Mouse (Mus musculus) testis, postnatal 14 days (tissue): Measurements from ENCODE around the gene Plpp3.

Source experiments
- DNase-seq: peaks from one replicate; pipeline ENCODE4 v3.0.0; 2021; ENCODE audit warnings: low spot score

Gene Plpp3

DNA sequence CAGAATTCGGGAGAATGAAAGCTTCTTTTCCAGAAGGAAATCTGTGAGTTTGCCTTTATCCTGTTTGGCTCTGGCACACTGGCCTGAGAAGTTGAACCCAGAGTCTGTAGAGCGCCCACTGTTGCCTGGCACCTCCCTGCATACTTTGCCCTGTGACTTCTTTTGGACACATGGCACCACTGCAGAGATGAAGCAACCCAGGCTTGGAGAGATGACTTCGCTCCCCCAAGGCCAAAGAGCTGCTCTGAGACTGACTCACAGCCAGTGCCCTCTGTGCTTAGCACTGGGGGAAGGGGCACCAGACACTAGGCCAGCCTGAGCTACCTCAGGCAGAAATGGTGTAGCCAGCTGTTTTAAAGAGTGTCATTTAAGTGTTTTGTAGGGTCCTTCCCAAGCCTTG, 63.7 kb downstream of the Plpp3 start:
- DNase-seq = no peak

DNA sequence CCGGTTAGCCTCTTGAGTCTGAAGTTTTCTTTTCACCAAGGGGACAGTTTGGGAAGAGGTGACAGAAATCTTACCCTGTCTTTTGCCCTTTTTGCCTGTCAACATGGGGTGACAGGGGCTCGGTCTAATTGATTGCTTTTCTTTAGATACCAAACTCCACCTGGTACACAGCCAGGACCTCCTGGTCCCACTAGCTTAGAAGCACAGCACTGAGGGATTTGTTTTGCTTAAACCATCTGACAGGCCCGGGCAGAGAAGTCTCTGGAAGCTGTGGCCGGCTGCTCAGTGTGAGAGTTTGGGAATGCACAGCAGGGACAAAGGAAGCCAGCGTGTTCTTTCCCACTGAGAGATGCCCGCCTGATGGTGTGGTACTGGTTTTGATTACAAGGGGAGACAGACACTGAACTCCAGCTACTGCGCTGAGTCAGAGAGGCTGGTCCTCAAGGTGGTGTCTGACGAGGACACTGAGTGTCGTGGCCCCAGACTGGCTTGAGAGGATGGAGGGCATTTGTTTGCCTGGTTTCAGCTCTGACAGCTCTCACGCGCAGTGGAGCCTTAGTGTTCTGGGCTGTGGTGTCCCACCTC, 64.2 kb downstream of the Plpp3 start:
- no peak for DNase-seq

DNA sequence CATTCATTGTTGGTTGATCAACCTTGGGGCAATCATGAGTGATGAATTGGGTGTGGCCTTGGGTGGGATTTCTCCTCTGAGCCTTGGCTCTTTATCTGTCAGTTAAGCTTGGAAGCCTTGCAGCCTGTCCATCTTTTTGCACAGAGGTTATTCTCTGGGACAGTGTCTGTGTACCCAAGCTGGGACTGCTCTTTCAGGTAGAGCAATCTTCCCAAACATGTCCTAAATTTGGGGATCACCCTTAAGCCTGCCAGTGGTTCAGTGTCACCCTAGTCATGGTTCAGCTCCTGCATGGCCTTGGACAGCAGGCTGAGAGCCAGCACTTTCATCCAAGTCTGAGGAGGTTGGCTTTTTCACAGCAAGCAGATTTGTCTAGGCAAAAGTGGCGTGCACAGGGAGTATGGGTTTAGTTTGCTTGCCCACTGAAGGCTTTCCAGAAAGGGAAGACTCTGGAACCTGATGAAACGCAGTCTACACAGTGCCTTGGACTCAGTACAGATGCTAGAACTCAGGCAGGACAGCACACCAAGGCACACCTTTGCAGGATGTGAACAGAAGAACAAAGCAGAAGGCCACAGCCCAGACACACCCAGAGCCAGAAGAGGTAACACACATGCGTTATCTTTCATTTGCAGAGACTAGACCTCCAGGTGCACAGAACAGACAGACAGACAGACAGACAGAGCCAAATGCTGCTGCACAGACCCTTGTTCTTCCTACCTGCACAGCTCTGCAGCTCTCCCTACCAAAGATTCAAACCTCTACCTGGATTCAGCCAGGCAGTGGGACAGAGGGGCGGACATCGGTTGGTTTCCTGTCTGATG, 66.2 kb downstream of the Plpp3 start:
- DNase-seq = no peak

DNA sequence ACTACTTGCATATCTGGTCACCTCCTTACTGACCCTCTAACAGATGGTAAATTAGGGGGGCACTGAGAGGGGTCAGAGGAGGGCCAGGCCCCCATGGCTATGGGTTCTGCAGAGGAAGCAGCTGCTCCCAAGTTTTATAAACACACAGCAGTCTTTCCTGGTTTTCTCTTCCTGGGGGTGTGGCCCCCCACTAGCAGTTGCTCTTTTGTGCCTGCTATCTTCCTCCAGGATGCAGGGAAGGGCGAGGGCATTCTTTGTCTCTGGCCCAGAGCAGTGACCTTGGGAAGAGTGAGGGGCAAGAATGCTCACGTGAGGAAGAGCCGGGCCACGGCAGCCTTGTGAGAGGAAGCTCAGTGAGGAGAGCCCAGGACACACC, 66.8 kb downstream of the Plpp3 start:
- no peak for DNase-seq

DNA sequence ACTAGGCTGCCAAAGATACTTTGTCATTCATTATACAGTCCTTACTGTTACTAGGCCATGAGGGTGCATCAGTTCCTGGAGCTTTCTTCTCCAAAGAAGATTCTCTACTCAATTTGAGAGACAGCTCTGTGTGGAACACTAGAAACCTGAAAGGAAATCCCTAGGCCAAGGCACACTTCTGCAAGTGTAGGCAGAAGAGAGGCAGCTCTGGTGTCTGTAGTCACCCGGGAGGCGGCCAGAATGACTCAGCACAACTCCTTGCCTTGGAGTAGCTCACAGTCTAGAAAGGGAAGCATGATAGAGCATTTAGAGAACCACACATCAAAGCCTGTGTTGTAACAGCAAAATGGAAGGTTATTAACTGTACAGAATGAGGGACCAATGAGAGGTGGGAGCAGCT, 68.4 kb downstream of the Plpp3 start:
- DNase-seq = no peak

DNA sequence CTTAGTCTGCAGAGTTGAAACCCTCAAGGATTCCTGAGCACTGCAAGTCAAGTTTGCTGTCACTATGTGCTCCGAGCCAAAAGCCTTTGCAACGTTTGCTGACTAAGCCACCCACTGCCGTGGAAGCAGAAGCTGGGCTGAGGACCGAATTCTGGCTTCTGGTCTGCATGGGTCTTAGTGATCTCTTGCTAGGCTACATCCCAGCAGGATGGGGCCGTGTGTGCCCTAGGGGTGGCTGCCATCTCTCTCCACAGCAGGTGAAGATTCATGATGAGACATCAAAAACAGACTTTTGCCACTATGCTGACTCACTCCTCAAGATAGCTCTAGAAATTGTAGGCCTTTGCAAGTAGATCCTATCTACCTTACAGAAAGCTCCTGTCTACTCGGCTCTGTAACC, 69.2 kb downstream of the Plpp3 start:
- DNase-seq = no peak

DNA sequence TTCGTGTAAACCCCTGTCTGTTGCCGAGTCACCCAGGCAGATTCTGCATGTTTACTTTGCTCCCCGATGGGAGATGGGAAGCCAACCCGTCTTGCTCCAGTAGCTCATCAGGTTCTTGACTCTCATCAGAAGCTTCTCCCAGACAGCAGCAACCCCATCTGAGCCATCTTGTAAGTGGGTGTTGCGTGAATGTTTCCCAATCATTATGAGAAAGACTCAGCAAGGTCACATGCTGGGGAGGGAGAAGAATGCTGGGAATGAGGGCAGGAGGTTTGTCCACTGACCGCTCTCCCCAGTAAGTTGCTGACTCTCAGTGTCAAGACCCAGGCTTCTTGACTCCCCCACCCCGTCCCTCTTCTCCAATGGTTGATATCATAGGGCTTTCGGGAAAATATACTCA, 73.0 kb downstream of the Plpp3 start:
- DNase-seq = no peak

DNA sequence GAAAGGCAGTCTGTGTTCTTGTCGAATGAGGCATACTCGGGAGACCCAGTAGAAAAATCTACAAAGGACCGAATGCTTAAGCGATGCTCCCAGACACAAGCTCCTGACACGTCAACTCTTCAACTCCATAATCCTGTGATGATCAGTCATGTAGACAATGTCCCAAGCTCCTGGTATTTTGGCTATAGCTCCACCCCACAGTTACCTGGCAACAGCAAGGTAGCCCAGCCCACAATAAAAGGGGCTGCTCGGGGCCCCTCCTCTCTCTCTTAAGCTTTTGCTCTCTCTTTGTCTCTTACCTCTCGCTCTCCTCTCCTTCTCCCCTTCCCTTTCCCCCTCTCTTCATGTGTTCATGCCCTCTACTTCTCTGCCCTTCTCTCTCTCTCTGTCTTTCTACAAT, 83.1 kb downstream of the Plpp3 start:
- DNase-seq = no peak

DNA sequence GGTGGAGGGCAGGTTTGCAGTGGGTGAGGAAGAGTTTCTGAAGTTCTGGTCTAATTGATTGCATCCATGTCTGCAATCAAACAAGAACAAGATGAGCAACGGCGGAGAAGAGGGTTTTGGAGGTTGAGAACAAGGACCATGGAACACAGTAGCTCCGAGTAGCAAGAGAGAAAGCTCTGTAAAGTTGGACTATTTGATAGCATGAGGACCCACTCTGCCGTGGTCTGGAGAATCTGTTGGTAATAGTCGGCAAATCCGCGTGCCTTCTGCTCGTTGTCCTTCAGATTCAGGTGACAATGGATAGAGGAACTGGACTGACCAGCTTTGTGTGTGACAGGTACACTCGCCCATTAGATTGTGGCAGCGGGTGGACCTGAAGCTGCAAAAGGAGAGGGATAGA, 87.8 kb downstream of the Plpp3 start:
- DNase-seq = no peak

DNA sequence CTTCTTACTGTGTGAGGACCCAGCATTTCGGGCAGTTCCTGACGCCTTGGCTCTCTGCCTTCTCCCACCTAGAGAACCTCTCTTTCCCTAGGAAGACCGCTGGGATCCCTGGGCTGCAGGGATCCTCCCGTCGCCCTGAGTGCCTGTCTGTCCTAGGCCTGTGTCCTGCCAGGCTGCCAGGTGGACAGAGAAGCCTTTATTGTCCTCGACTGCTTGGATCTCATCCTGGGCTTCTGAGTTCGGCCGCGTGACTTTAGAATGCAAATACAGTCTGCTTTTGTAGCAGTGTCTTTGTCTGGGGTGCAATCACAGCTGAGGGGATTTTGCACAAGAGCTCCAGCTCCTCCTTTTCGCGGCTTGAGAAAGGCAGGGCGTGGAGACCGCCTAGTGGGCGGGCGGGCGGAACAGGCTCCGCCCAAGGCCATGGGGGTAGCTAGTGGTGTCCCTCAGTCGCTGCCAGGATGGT, 88.4 kb downstream of the Plpp3 start:
- DNase-seq = peak; percentile 16

DNA sequence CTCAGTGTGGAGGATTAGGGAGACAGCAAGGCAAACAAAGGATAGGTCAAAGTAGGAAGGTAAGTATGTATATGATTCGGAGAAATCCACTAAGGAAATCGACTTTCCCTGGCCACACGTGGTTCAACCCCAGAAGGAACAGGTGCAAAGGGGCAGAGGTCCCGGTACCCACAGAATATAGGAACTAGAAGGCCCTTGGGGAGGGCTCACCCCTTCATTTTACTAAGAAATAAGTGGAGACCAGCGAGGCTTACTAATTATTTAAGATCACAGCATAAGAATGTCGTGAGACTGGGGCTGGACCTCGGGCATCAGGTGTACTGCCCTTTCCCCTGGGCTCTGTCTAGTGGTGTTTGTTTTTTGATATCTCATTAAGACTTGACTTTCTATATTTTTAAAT, 89.2 kb downstream of the Plpp3 start:
- no peak for DNase-seq

DNA sequence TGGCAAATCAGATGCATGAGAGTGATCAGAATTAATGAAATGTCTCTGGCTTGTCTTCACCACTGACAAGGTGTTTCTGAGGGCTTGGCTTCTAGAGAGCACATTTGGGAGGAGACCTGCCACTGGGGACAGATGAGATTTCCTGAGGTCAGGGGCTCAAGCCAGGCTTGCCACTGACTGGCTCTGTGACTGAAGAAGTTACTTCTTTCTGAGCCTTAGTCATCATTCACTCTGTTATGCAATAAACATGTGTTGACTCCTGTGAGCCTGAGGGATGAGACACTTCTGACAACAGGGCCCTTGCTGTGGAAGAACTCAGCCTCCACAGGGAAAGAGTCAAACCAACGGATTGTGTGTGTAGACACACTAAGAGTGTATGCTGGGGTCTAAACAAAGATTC, 91.0 kb downstream of the Plpp3 start:
- DNase-seq = no peak

DNA sequence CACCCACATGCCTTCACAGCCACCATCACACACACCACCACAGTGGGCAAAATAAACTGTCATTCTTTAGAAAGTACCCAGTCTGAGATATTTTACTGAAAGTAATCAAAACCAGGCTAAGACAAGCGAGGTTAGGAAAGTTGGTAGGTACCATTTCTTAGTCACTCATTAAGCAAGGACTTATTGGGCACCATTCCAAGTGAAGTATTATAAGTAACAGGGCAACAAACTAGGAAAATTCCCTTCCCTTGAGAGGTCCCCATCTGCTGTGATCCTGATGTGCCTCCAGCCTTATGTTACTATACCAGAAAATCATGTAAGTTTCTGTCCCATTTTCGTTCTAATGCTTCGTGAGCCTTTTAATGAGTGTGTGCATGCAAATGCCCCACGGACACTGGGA, 92.1 kb downstream of the Plpp3 start:
- no peak for DNase-seq

DNA sequence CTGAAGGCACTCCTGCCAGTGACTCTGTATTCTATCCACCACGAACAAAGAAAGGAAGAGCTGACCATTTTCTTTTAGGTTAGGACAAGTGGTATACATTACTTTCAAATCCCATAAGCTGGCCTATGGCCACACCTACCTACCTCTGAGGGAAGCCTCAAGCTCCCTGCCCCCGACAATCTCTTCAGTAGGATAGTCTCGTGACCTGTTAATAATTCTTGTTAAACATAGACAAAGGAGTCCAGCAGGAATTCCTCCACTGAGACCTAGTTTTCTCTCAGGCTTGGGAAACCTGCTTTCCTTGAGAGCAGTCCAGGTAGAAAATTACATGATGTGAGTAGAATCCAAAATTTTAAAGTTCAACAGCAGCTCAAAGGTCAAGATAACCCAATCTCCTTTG, 93.8 kb downstream of the Plpp3 start:
- no peak for DNase-seq

DNA sequence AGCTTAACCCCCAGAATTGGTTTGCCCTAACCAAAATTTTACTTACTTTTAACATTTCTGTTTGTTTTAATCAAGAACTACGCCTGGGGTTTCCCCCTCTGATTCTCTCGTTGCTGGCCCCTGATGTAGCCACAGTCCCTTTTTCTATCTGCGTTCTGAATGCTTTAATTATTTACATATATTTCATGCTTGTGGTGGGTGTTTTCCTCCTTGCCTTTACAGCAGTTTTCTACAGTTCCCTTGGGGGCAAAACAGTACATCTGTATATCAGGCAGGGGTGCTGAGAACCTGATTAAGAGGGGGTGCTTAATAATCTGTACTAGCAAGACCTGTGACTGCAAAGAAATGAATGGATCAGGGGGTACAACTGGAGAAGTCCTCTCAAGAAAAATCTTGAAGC, 94.9 kb downstream of the Plpp3 start:
- DNase-seq = no peak

DNA sequence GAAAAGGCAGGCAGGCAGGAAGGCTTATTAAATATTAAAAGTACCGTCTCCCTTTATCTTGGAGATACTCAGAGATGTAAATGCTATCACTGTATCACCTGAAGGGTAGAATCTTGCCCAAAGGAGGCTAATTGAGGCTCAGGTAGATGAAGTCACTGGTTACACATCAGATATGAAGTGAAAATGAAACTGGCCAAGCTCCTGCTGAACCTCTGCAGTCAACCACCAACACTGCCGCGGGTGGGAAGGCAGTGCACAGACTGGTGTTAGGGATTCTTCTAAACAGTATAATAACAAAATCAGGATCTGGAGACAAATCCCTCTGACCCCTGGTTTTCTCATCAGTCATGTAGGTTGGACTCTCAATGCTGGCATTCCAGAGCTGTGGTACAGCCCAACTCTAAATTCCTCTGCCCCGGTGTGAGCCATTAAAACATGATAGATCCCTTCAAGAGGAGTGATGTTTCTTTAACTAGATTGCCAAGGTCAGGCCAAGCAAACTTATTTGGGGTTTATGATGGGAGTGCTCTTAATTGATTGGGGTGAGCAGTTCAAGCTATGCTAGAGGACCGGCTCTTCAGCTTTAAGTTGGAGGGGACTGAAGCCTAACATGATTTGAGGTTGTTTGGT, 95.5 kb downstream of the Plpp3 start:
- DNase-seq = no peak

DNA sequence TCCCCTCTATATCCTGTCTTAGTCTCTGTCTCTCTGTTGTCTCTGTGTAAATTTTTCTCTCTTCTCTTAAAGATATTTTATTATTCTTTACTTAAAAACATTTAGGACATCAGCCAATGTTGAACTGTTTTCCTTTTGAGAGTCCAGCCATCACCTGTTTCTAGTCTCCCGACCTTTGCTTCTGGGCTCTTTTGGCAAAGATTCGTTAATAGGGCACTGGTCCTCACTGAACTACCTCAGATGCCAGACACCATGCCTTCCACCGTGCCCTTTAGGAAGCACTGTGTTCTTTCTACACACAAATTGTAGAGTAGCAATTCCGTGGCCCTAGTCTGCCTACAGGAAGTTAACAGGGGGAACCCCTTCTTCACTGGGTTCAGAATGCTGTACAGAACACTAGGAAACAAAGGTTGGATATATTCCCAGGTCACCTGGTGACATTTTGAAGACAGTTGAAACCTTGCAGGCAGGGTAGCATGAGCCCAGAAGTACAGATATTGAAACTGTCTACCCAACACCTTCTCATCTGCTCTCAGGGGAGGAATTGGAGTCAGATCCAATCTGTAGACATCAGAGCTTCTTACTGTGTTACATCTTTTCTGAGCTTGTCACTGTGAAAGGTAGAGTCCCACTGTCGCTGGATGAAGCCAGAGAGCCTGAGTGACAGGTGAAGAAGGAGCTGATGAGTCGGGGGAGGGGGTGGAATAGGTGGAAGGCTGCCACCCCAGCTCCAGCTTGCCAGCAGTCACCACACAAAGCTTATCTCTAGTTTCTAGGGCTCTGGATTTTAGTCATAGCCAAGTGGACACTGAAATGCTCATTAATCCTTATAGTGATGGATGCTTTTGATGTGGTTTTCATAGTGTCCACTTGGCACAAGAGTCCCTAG, 96.5 kb downstream of the Plpp3 start:
- no peak for DNase-seq

DNA sequence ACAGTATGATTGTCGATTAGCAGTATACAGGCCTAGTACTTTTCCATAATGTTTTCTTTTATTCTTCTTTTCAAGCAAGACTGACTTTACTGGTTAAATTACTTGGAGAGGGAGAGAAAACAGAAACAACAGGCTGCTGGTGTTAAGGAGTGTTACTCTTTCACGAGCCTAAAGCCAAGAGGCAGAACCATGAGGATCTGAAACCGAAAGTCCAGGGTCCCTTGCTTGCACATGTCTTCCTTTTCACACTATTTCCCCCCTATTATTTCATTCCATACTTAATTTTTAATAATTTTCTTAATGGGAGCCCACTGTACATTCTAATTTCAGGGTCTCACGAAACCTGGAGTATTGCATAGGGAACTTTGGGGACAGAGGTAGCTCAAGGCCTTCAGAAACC, 97.2 kb downstream of the Plpp3 start:
- no peak for DNase-seq

DNA sequence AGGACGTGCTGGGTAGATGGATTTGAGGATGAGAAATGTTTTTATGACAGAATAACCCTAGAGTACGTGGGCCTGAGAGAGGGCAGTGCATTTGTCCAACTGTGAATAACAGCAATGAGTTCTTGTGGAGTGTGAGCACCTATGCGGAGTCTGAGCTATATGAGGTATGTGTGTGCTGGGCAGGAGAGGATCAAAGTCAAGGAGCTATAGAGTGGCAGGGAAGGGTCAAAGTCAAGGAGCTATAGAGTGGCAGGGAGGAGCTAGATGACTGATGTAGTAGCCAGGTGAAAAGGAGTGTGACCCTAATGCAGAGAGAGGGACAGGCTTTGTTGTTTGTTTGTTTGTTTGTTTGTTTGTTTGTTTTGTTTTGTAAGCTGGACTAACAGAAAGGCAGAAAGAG, 98.0 kb downstream of the Plpp3 start:
- DNase-seq = no peak

DNA sequence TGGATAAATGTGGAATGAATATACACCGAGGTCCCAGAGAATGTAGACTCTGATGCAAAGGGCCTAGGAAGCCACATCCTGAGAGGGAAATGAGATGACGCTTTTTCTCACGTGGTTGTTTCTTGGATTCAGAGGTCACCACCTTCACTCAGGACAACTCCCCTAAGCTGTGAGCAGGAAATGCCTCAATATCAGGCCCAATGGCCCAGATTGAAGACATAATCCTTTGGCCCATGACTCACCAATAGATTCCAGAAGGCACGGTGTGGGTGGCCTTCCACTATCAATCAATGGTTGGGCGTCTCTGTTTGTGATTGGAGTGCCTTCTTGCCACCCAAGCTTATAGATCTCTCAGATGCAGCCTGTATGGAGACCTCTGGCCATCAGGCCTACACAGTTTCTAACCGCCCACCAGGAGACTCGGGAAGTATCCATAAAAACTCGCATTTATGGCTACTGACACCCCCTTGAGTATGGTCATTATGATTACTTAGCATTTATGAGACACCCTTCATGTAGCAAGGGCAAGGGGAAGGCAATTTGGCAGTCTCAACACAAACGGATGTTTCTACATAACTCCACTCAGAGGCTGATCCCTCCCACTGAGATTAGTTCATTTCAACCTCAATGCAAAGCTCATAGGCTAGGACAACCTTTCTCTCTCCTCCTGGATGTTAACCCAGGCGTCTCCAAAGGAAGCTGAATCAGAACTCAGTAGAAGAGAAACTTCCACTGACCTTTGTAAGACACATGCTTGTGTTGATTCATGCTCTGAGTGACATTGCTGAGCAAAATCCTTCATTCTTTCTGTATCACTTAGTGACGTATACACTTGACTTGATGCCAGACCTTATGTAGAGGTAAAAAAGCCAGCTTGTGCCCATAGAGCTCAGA, 100.8 kb downstream of the Plpp3 start:
- DNase-seq = no peak

DNA sequence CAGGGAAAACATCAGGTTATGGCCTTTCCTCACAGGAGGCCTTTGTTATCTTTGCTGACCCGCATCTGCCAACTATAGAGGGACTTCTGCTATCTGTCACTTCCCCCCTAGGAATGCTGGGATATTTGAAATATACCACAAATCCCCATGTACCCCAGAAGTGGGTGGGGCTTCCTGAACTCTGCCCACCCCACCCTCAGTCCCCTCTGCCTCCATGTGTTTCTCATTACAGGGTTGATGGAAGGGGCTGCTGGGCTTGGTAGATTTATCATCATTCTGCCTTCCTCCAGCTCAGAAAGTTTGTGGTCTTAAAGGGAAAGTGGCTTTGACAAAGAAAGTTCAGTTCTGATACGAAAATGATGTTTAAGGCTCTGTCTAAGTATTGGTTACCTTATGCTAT, 103.2 kb downstream of the Plpp3 start:
- DNase-seq = no peak
